Mouse (Mus musculus) ZHBTc4 (cell line): Measurements from ENCODE around the gene 1810009A15Rik.
"Not testable (repeated sequence)": the region's sequence is repeated elsewhere in the genome, so short reads cannot be mapped to it uniquely, and the experiment has no call there.

Experiments used
- DNase-seq: peaks from one replicate; pipeline ENCODE4 v3.0.0-alpha.2; 2011; ENCODE audit warnings: low read depth, low spot score

Gene 1810009A15Rik

GRCm38 (mm10) chr19:8888511-8889385 is at the start of gene 1810009A15Rik, which contains the start of gene Gm49416:
TSS of gene 1810009A15Rik (plus strand) at chr19:8888853.
TSS of gene Gm49416 (plus strand) at chr19:8888926.
- DNase-seq, result peak; percentile 99

GRCm38 (mm10) chr19:8839103-8839907 is 49.3 kb upstream of the 1810009A15Rik start, which contains the start of gene Gng3:
TSS of gene Gng3 (minus strand) at chr19:8839194.
- DNase-seq, result peak; percentile 81

DNA sequence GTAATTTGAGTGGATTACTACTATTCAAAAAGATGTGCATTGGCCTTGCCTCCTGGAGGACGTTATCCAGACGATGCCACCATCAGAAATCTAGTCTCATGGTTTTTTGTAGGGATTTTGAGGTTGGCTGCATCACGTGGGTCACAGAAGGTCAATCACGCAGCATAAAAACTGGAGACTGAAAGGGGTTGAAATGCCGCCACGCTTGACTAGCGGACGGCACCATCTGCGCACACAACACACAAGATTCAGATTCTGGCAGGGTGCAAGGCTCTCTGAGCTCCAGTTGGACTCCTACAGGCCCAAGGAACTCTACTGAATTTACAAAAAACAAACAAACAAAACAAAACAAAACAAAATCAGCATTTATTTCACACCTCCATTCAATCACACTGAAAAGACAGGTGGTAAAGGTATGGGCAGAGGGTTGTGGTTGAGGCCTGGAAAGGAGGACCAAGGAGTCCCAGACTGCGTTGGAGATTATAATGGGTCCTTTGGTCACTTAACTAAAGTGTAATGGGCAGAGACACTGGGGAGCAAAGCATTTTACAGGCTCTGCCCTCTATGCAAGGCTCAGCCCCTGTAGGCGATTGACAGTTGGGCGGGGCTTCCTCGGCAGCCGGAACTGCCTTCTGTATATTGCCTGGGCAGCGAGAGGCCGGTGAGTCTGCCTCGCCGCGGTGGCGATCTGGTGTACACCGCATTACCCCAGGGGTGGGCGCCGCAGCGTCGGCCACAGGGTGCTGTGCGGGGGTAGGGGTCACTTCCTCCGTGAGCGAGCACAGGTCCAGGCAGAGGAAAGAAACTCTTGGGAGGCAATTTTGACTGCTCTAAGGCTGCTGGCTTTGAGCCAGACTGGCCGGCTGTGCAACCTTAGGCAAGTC is 48.5 kb upstream of the 1810009A15Rik start:
- DNase-seq, result peak; percentile 56

- no peak for DNase-seq
These were observed 47.6 kb upstream of the 1810009A15Rik start for GRCm38 (mm10) chr19:8841012-8841411.

- DNase-seq, result no peak
These were observed 45.7 kb upstream of the 1810009A15Rik start for GRCm38 (mm10) chr19:8842961-8843360.

- DNase-seq, result peak; percentile 86
These were observed 44.1 kb upstream of the 1810009A15Rik start for GRCm38 (mm10) chr19:8844371-8845129.

- DNase-seq, result peak; percentile 76
These were observed 40.3 kb upstream of the 1810009A15Rik start for GRCm38 (mm10) chr19:8848356-8848755.

- peak; percentile 85 for DNase-seq
These were observed 38.2 kb upstream of the 1810009A15Rik start, which contains the start of gene Lrrn4cl for GRCm38 (mm10) chr19:8850402-8850901. TSS of gene Lrrn4cl (plus strand) at chr19:8850768.

DNA sequence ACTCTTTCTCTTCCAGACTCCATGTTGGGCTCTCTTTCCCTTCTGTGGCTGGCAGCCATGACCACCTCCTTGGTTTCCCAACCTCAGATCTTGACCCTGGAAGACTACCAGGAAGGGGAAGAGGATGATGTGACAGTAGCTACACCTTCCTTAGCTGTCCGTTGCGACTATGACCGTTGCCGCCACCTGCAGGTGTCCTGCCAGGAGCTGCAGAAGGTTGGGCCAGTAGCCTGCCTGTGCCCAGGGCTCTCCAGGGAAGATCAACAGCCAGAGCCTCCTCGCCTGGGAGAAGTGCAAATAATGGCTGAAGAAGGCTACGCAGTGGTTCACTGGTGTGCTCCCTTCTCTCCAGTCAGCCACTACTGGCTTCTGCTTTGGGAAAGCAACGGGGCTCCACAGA is 37.0 kb upstream of the 1810009A15Rik start:
- peak; percentile 39 for DNase-seq

DNA sequence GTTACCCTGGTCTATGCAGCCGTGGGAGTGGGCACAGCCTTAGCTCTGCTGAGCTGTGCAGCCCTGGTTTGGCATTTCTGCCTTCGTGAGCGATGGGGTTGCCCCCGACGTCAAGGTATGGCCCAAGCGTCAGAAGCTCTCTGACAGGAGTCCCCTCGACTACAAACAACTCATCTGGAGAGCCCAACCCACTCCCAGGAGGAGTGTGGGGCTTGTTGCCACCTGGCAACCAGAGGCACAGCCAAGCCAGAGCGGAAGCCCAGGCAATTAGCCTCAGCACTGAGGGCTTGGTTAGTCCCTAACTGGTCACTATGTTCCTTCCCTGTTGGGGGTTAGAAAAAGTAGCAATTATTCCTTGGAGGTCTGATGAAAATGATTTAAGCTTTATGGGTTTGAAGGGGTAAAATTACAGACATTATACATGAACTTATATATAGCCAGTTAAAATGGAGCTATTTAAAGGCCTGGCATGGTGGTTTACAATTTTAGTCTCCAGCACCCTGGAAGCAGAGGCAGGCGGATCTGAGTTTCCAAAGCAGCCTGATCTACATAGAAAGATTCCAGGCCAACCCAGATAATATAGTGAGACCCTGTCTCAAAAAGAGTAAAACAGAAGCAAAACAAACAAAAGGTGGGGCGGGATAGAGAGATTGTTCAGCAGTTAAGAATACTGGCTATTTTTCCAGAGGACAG is 36.3 kb upstream of the 1810009A15Rik start:
- DNase-seq, result no peak

DNA sequence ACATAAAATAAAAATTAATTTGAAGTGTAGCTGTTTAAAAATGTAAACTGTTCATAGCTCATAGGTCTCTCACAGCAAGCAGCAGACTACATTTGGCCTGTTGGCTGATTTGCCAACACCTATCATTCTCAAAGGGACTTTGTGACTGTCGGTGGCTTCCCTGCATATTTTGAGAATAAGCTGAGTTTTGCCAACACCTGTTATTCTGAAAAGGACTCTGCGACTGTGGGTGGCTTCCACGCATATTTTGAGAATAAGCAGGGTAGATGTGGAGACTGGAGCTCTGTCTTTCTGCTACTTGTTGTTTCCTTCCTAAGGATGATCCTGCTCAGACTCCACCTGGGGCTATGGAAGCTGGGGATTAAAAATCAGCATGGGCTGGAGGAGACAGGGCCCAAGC is 35.5 kb upstream of the 1810009A15Rik start:
- no peak for DNase-seq

DNA sequence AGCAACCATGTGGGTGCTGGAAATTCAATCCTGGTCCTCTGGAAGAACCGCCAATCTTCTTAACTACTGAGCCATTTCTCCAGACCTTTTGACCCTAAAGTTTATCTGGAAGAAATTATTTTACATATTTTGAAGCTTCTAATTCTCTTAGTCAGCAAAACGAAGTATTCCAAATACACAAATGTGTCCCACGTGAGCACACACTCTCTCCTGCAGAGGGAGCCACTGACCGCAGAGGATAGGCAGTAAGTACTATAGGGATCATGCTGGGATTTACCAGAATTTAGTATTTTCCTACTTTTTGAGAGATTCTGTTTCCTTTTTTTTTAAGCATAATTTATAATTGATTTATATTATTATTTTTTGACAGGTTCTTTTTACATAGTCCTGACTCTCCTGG is 31.0 kb upstream of the 1810009A15Rik start:
- DNase-seq, result peak; percentile 77

DNA sequence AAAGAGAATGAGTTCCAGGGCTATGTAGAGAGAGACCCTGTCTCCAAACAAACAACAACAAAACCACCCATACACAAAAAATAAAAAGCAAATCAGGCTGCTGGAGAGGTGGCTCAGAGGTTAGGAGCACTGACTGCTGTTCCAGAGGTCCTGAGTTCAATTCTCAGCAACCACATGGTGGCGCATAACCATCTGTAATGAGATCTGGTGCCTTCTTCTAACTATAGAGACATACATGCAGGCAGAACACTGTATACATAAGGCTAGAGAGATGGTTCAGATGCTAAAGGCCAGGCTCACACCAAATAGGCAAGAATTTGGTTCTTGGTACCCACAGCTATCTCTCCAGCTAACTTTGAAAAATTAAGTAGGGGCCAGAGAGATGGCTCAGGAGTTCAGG is 29.6 kb upstream of the 1810009A15Rik start:
- DNase-seq, result no peak

GRCm38 (mm10) chr19:8864265-8864664 is 24.4 kb upstream of the 1810009A15Rik start:
- no peak for DNase-seq

- not testable (repeated sequence) for DNase-seq
These were observed 18.3 kb upstream of the 1810009A15Rik start for GRCm38 (mm10) chr19:8870381-8870780.

DNA sequence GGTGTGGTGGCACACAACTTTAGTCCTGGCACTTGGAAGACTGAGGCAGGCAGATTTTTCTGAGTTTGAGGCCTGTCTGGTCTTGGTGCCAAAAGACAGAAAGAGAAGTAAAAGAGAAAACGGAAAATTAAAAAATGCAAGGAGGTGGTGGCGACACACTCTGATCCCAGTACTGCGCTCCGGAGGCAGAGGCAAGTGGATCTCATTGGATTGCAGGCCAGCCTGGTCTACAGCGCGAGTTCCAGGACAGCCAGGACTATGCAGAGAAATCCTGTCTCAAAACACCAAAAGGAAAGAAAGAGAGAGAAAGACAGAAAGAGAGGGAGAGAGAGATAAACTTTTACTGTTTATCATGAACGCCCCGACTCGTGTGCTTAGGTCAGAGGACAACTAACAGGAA is 17.8 kb upstream of the 1810009A15Rik start:
- no peak for DNase-seq

GRCm38 (mm10) chr19:8871267-8872186 is 17.1 kb upstream of the 1810009A15Rik start, which contains the start of gene Ubxn1:
TSS of gene Ubxn1 (plus strand) at chr19:8871496.
- DNase-seq, result peak; percentile 99

DNA sequence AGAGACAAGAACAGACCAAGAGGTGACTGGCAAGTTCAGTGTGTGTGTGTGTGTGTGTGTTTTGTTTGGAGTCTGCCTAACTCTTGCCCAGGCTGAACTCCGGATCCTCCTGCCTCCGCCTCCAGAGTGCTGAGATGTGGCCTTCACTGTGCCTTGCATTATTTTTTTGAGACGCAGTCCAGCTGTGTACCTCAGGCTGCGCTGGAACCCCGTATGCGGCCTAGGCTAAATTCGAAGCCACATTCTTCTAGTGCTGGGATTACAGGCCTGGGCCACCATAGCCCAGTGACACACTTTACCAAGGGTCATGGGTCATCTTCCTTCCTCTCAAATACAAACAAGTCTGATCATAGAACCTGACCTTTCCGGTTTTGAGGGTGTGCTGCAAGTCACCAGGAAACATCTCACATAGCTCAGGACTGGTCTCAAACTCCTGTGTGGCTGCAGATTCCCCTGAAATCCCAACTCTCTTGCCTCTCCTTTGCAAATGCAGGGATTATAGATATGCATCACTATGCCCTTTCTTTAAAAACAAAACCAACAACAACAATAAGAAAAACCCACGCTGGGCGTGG is 16.3 kb upstream of the 1810009A15Rik start:
- DNase-seq, result peak; percentile 69
